21 mouse cellular contexts compared by ENCODE assay signal in the genomic region with DNA sequence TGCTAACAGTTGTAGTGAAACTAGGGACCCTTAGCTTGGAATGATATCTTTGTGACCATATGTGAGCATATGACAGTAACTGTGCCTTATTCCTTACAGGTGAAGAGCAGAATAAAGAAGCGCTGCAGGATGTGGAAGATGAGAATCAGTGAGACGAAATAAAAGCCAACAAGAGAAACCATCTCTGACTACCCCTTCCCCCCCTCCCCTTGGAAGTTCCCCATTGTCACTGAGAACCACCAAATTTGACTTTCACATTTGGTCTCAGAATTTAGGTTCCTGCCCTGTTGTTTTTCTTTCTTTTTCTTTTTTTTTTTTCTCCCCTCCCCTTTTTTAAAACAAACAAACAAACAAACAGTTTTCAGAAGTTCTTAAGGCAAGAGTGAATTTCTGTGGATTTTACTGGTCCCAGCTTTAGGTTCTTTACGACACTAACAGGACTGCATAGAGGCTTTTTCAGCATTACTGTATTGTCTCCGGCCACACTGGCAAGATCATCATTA. TPM values are rescaled to one million over a fixed set of nuclear protein-coding genes. Genes with fewer than 3 reads are reported as not detected.
A peak's percentile ranks its signal among the peaks of the same experiment; 100 is the strongest.
DNase-seq lines count a peak whose midpoint lies in the region; TF ChIP-seq lines count a peak whose summit lies in the region.
"Had no signal": no experiment of that assay in that cellular context is flagged by ENCODE, and none has a peak within 500 bp of the region (broad histone marks: within the 10 kb centered on the region; RNA-seq: fewer than 3 reads in every experiment).

No protein-coding gene starts in this region.

- H3K27ac ChIP-seq in gastrocnemius, adult 2 months = peak overlapping the region; percentile 24; the same call in 1 of the 2 replicates
- H3K27ac ChIP-seq: embryonic facial prominence, embryonic 10.5 days; embryonic facial prominence, embryonic 12.5 days; forebrain, embryonic 13.5 days; forebrain, embryonic 15.5 days had no signal

- H3K4me3 ChIP-seq in gastrocnemius, adult 2 months = no peak overlapping the region
- H3K4me3 ChIP-seq: embryonic facial prominence, embryonic 10.5 days; embryonic facial prominence, embryonic 12.5 days; forebrain, embryonic 13.5 days; forebrain, embryonic 15.5 days had no signal

- intact Hi-C loops in gastrocnemius, adult 2 months (cut with DNase I) = no loop called here

- no peak for TF ChIP-seq CTCF in gastrocnemius, adult 2 months (IDR thresholded peaks at IDR 0.05)

- DNase-seq in gastrocnemius, adult 2 months = no peak
- no peak for DNase-seq in gastrocnemius, postnatal 25 days
- peak; percentile 33 for DNase-seq in CD4-positive helper T cell, adult 2 months (ENCODE audit: low read depth, low spot score)
- DNase-seq in induced T-regulatory cell, adult 2 months (ENCODE audit: low read depth) = peak; percentile 63
- DNase-seq in layer of hippocampus, postnatal 25 days (ENCODE audit: extremely low spot score in 1 of 2, low spot score in 1 of 2) = no peak
- no peak for DNase-seq in thymus, postnatal 25 days
- DNase-seq in adrenal gland, adult (ENCODE audit: inconsistent age in 2 of 2, low spot score in 1 of 2) = no peak
- DNase-seq: adrenal gland, adult 2 months; adrenal gland, postnatal 10 days; adrenal gland, postnatal 25 days; cerebellum, adult 11 months; cerebellum, adult 18-20 months; cerebellum, adult 9-10 months; cerebellum, postnatal 10 days; cerebellum, postnatal 25 days; forebrain, postnatal 0 days had no signal

RNA-seq across cellular contexts. Expression of gene Doc2b, which starts 31.3 kb away (rescaled TPM):
- 1 to 10 TPM; 1.0 to 1.4 TPM for total RNA-seq in gastrocnemius, adult 2 months (2021)
- total RNA-seq in gastrocnemius, postnatal 25 days (2021) = under 1 TPM; 0.38 to 0.78 TPM
- total RNA-seq in layer of hippocampus, postnatal 25 days (2021) = 100 to 1,000 TPM; 107 to 111 TPM
- total RNA-seq: G1E had no signal

RNA-seq across cellular contexts. Expression of gene Ywhae, which starts 31.9 kb away (rescaled TPM):
- 100 to 1,000 TPM; 545 to 577 TPM for total RNA-seq in gastrocnemius, adult 2 months (2021)
- total RNA-seq in gastrocnemius, postnatal 25 days (2021) = 100 to 1,000 TPM; 482 to 493 TPM
- 1,000 to 10,000 TPM; 1,088 to 1,203 TPM for total RNA-seq in layer of hippocampus, postnatal 25 days (2021)

Comparison
In these comparisons a context has a peak if more than half of its experiments do, and no peak if none do; other contexts are left out.
1. DNase-seq: peak in CD4-positive helper T cell, adult 2 months (single experiment) and induced T-regulatory cell, adult 2 months (single experiment); none in gastrocnemius, adult 2 months (single experiment), gastrocnemius, postnatal 25 days (single experiment), layer of hippocampus, postnatal 25 days (0 of 2), thymus, postnatal 25 days (single experiment) and adrenal gland, adult (0 of 2).
2. RNA of gene Doc2b, which starts 31.3 kb away (total RNA-seq): 107 to 111 TPM in layer of hippocampus, postnatal 25 days; 1.0 to 1.4 TPM in gastrocnemius, adult 2 months and 0.38 to 0.78 TPM in gastrocnemius, postnatal 25 days; every median in the first group is over 10 times any median in the second.